17 mouse cellular contexts compared by ENCODE assay signal in genomic region chr11:50369360-50369911, GRCm38 (mm10). TPM values are rescaled to one million over a fixed set of nuclear protein-coding genes. Genes with fewer than 3 reads are reported as not detected.
DNase-seq lines count a peak whose midpoint lies in the region; ATAC-seq and TF ChIP-seq lines count a peak whose summit lies in the region.
"Had no signal": no experiment of that assay in that cellular context is flagged by ENCODE, and none has a peak within 500 bp of the region (broad histone marks: within the 10 kb centered on the region; RNA-seq: fewer than 3 reads in every experiment).

No protein-coding gene starts in this region.

- no peak overlapping the region for H3K27ac ChIP-seq in hindbrain, embryonic 16.5 days (ENCODE audit: low read depth, low read length)
- no peak overlapping the region for H3K27ac ChIP-seq in hindbrain, embryonic 10.5 days
- H3K27ac ChIP-seq: embryonic facial prominence, embryonic 10.5 days; heart, embryonic 15.5 days; kidney, postnatal 0 days had no signal

- H3K4me3 ChIP-seq in C2C12 (ENCODE audit: insufficient read depth, poor library complexity, severe bottlenecking): no peak overlapping the region
- H3K4me3 ChIP-seq in hindbrain, embryonic 16.5 days (ENCODE audit: low read length): no peak overlapping the region
- no peak overlapping the region for H3K4me3 ChIP-seq in hindbrain, embryonic 10.5 days
- H3K4me3 ChIP-seq: embryonic facial prominence, embryonic 10.5 days; heart, embryonic 15.5 days had no signal

- no peaks in the 10 kb centered on the region for H3K79me2 ChIP-seq in C2C12 (ENCODE audit: control insufficient read depth, insufficient read depth)

- peak; percentile 7 for DNase-seq in cerebellum, adult 9-10 months
- no peak for DNase-seq in cerebellum, adult 11 months
- DNase-seq in R1 (ENCODE audit: low read depth, low spot score) (peak; percentile 29), liver (no peak)
- DNase-seq in hindbrain, embryonic 10.5 days (ENCODE audit: low spot score): no peak
- DNase-seq: cerebellum, postnatal 14 days; liver, postnatal 0 days; thymus, postnatal 4 days had no signal

- TF ChIP-seq CTCF in C2C12 (IDR thresholded peaks at IDR 0.05; ENCODE audit: control insufficient read depth, insufficient read depth, insufficient read length): no peak

- H3K4me2 ChIP-seq in hindbrain, embryonic 16.5 days (ENCODE audit: low read length): no peak overlapping the region
- H3K4me2 ChIP-seq: heart, embryonic 15.5 days had no signal

- ATAC-seq in megakaryocyte, adult 5-6 weeks (ENCODE audit: poor library complexity, severe bottlenecking): peak; percentile 87
- ATAC-seq in hindbrain, embryonic 16.5 days: no peak
- ATAC-seq: intestine, embryonic 16.5 days; liver, postnatal 0 days had no signal

- peaks cover 4% of the 10 kb centered on the region; the same call in 1 of the 2 replicates for H3K4me1 ChIP-seq in hindbrain, embryonic 16.5 days (ENCODE audit: control insufficient read depth, insufficient read depth, low read depth, low read length)
- H3K4me1 ChIP-seq in hindbrain, embryonic 10.5 days (replicated peaks): peaks cover 11% of the 10 kb centered on the region; the same call in 1 of the 2 replicates

- H3K9me3 ChIP-seq in hindbrain, embryonic 16.5 days (ENCODE audit: control insufficient read depth, low read length): no peaks in the 10 kb centered on the region
- H3K9me3 ChIP-seq in hindbrain, embryonic 10.5 days: no peaks in the 10 kb centered on the region
- H3K9me3 ChIP-seq: embryonic facial prominence, embryonic 10.5 days; heart, embryonic 15.5 days had no signal

- WGBS in hindbrain, embryonic 16.5 days: 89% methylated on average over 5 of the region's 5 CpGs
- WGBS in hindbrain, embryonic 10.5 days: 93% methylated on average over 5 of the region's 5 CpGs

- H3K27me3 ChIP-seq in C2C12 (ENCODE audit: control insufficient read depth, insufficient read depth, insufficient read length): no peaks in the 10 kb centered on the region
- no peaks in the 10 kb centered on the region for H3K27me3 ChIP-seq in hindbrain, embryonic 16.5 days (replicated peaks; ENCODE audit: control insufficient read depth, insufficient read depth, low read length)
- peaks cover 2% of the 10 kb centered on the region for H3K27me3 ChIP-seq in hindbrain, embryonic 10.5 days (ENCODE audit: insufficient read depth, poor library complexity, severe bottlenecking)
- H3K27me3 ChIP-seq: heart, embryonic 15.5 days had no signal

- H3K79me3 ChIP-seq in C2C12 (ENCODE audit: low read depth): no peaks in the 10 kb centered on the region

- H3K36me3 ChIP-seq in C2C12 (ENCODE audit: control insufficient read depth, insufficient read depth): no peaks in the 10 kb centered on the region
- H3K36me3 ChIP-seq in hindbrain, embryonic 16.5 days (ENCODE audit: control insufficient read depth, insufficient read depth, low read length): no peaks in the 10 kb centered on the region
- no peaks in the 10 kb centered on the region for H3K36me3 ChIP-seq in hindbrain, embryonic 10.5 days
- H3K36me3 ChIP-seq: embryonic facial prominence, embryonic 10.5 days; heart, embryonic 15.5 days had no signal

- H3ac ChIP-seq in C2C12 (ENCODE audit: control insufficient read depth, insufficient read length, low read depth): no peak overlapping the region

- H3K9ac ChIP-seq in hindbrain, embryonic 16.5 days (ENCODE audit: low read depth, low read length): no peak overlapping the region
- H3K9ac ChIP-seq: heart, embryonic 15.5 days; liver, postnatal 0 days had no signal

TF ChIP-seq in C2C12, 6 proteins besides CTCF, POLR2A, EP300 and RAD21:
- TF ChIP-seq FOSL1 (IDR thresholded peaks at IDR 0.05; ENCODE audit: insufficient read depth, low read length, poor library complexity, severe bottlenecking) (peak; percentile 53), CEBPB (IDR thresholded peaks at IDR 0.05; ENCODE audit: low read depth) (no peak), USF1 (IDR thresholded peaks at IDR 0.05; ENCODE audit: low read depth) (no peak), MAX (IDR thresholded peaks at IDR 0.05) (peak; percentile 45), MYOD1 (IDR thresholded peaks at IDR 0.05; ENCODE audit: control insufficient read depth, insufficient read length, low read depth) (peak; percentile 55), MYOG (IDR thresholded peaks at IDR 0.05; ENCODE audit: control insufficient read depth, extremely low read depth, insufficient read length) (no peak)

RNA-seq across cellular contexts. Expression of gene Hnrnph1, which starts 7.4 kb away (rescaled TPM):
- 112 TPM for polyA plus RNA-seq in C2C12 (2012; fragmentation: generic; extraction: Trizol)
- total RNA-seq in megakaryocyte, adult 5-6 weeks (2015): 400 and 438 TPM in 2 replicates
- total RNA-seq in megakaryocyte, adult 5-6 weeks (2017): 436 and 510 TPM in 2 replicates
- polyA plus RNA-seq in hindbrain, embryonic 16.5 days (2015; fragmentation: Nextera tagmentation; extraction: Ambion mirVana): 384 and 414 TPM in 2 replicates
- 502 and 622 TPM in 2 replicates for polyA plus RNA-seq in hindbrain, embryonic 10.5 days (2016; fragmentation: Nextera tagmentation; extraction: Ambion mirVana)

RNA-seq across cellular contexts. Expression of gene Cby3, which starts 15.2 kb away (rescaled TPM):
- not detected for polyA plus RNA-seq in C2C12 (2012; fragmentation: generic; extraction: Trizol)
- total RNA-seq in megakaryocyte, adult 5-6 weeks (2015): not detected in 2 replicates
- total RNA-seq in megakaryocyte, adult 5-6 weeks (2017): not detected in 2 replicates
- polyA plus RNA-seq in hindbrain, embryonic 16.5 days (2015; fragmentation: Nextera tagmentation; extraction: Ambion mirVana): 0.86 and 2.6 TPM in 2 replicates
- 0.24 TPM in 1 of 2 replicates, not detected in the other for polyA plus RNA-seq in hindbrain, embryonic 10.5 days (2016; fragmentation: Nextera tagmentation; extraction: Ambion mirVana)
- total RNA-seq: adrenal gland, adult 18-20 months; gastrocnemius, postnatal 4 days had no signal

RNA-seq across cellular contexts. Expression of gene Canx, which starts 44.0 kb away (rescaled TPM):
- polyA plus RNA-seq in C2C12 (2012; fragmentation: generic; extraction: Trizol): 144 TPM
- total RNA-seq in megakaryocyte, adult 5-6 weeks (2015): 242 and 264 TPM in 2 replicates
- 684 and 685 TPM in 2 replicates for total RNA-seq in megakaryocyte, adult 5-6 weeks (2017)
- 303 and 304 TPM in 2 replicates for polyA plus RNA-seq in hindbrain, embryonic 16.5 days (2015; fragmentation: Nextera tagmentation; extraction: Ambion mirVana)
- 242 and 331 TPM in 2 replicates for polyA plus RNA-seq in hindbrain, embryonic 10.5 days (2016; fragmentation: Nextera tagmentation; extraction: Ambion mirVana)

Comparison
In these comparisons a context has a peak if more than half of its experiments do, and no peak if none do; other contexts are left out.
1. DNase-seq: peak in cerebellum, adult 9-10 months (single experiment) and R1 (single experiment); none in cerebellum, adult 11 months (single experiment), liver (single experiment) and hindbrain, embryonic 10.5 days (single experiment).